Mouse (Mus musculus): Measurements from ENCODE around the gene Epb41l3.

DNA sequence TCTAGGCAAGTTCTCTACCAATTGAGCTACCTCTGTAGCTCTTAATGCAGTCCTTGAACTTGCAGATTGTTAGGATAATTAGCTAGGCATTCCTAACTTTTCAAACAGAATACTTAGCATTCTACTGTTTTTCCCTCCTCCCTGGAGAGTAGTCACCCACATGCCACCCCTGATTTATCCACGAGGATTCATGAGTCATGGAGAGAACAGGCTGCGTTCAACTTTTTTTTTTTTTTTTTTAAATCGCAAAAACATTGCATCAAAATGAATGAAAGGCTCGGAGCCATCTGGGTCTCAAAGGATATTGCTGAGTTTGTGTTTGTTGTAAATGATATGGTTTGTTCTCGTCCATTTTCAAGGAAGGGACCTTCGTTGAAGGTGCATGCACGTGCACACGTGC, 79.6 kb downstream of the Epb41l3 start:
- no peak for TF ChIP-seq CTCF (IDR thresholded peaks at IDR 0.05; ENCODE audit: low read depth)
- no peak for TF ChIP-seq EP300 (IDR thresholded peaks at IDR 0.05; ENCODE audit: low read depth)
